ENCODE assay signal across 8 mouse cellular contexts in genomic region chr4:129248243-129248767, GRCm38 (mm10). TPM values are rescaled to one million over a fixed set of nuclear protein-coding genes. Genes with fewer than 3 reads are reported as not detected.
DNase-seq lines count a peak whose midpoint lies in the region; ATAC-seq lines count a peak whose summit lies in the region.

No protein-coding gene starts in this region.

- WGBS in forebrain, embryonic 14.5 days: under 1% methylated on average over 34 of the region's 74 CpGs
- 3% methylated on average over 62 of the region's 74 CpGs for WGBS in limb, embryonic 10.5 days
- WGBS in neural tube, embryonic 13.5 days: under 1% methylated on average over 37 of the region's 74 CpGs

- H3K36me3 ChIP-seq in forebrain, embryonic 14.5 days (ENCODE audit: control insufficient read depth, insufficient read depth, low read length): no peaks in the 10 kb centered on the region
- H3K36me3 ChIP-seq in limb, embryonic 10.5 days: no peaks in the 10 kb centered on the region
- no peaks in the 10 kb centered on the region for H3K36me3 ChIP-seq in neural tube, embryonic 13.5 days

- peak overlapping the region; percentile 58 for H3K9ac ChIP-seq in forebrain, embryonic 14.5 days (ENCODE audit: low read length)
- peak overlapping the region; percentile 73 for H3K9ac ChIP-seq in neural tube, embryonic 13.5 days

- peak overlapping the region; percentile 86 for H3K4me2 ChIP-seq in forebrain, embryonic 14.5 days (ENCODE audit: low read length)
- H3K4me2 ChIP-seq in neural tube, embryonic 13.5 days: peak overlapping the region; percentile 96

- no peak overlapping the region for H3K27ac ChIP-seq in forebrain, embryonic 14.5 days (ENCODE audit: low read depth, low read length)
- peak overlapping the region; percentile 74 for H3K27ac ChIP-seq in limb, embryonic 10.5 days
- H3K27ac ChIP-seq in neural tube, embryonic 13.5 days (replicated peaks): no peak overlapping the region

- peak; percentile 56 for DNase-seq in adrenal gland, adult 2 months
- DNase-seq in adrenal gland, postnatal 4 days (ENCODE audit: low spot score in 2 of 2): no peak
- peak; percentile 52 for DNase-seq in CD4-positive helper T cell, adult 2 months (ENCODE audit: low read depth, low spot score)
- no peak for DNase-seq in forebrain, embryonic 14.5 days (ENCODE audit: low spot score)
- peak; percentile 54 for DNase-seq in limb, embryonic 10.5 days (ENCODE audit: low spot score)
- no peak for DNase-seq in frontal cortex, postnatal 14 days (ENCODE audit: low spot score in 2 of 2)
- DNase-seq in cerebellum, postnatal 4 days (ENCODE audit: low spot score in 2 of 2): no peak

- no peak for ATAC-seq in forebrain, embryonic 14.5 days
- ATAC-seq in neural tube, embryonic 13.5 days (ENCODE audit: low read depth): no peak

- H3K9me3 ChIP-seq in forebrain, embryonic 14.5 days (replicated peaks; ENCODE audit: control insufficient read depth, low read length): no peaks in the 10 kb centered on the region
- H3K9me3 ChIP-seq in limb, embryonic 10.5 days (replicated peaks): no peaks in the 10 kb centered on the region
- no peaks in the 10 kb centered on the region for H3K9me3 ChIP-seq in neural tube, embryonic 13.5 days

- H3K4me3 ChIP-seq in forebrain, embryonic 14.5 days (ENCODE audit: low read depth, low read length): peak overlapping the region; percentile 40
- peak overlapping the region; percentile 62 for H3K4me3 ChIP-seq in limb, embryonic 10.5 days
- peak overlapping the region; percentile 54 for H3K4me3 ChIP-seq in neural tube, embryonic 13.5 days

- peaks cover 6% of the 10 kb centered on the region; the same call in 1 of the 2 replicates for H3K4me1 ChIP-seq in forebrain, embryonic 14.5 days (ENCODE audit: control insufficient read depth, insufficient read depth, low read length)
- H3K4me1 ChIP-seq in limb, embryonic 10.5 days: peaks cover 30% of the 10 kb centered on the region
- peaks cover 32% of the 10 kb centered on the region for H3K4me1 ChIP-seq in neural tube, embryonic 13.5 days (replicated peaks)

- H3K27me3 ChIP-seq in forebrain, embryonic 14.5 days (replicated peaks; ENCODE audit: control insufficient read depth, insufficient read depth, low read length): peaks cover 40% of the 10 kb centered on the region
- peaks cover 82% of the 10 kb centered on the region for H3K27me3 ChIP-seq in limb, embryonic 10.5 days (ENCODE audit: low read depth, poor library complexity, severe bottlenecking)
- peaks cover 77% of the 10 kb centered on the region for H3K27me3 ChIP-seq in neural tube, embryonic 13.5 days

RNA-seq across cellular contexts. Expression of gene C77080, which starts 12.9 kb away (rescaled TPM):
- total RNA-seq in adrenal gland, adult 2 months (2021): 10 to 100 TPM; 15.5 to 30.5 TPM
- 20.4 and 21.3 TPM in 2 replicates for polyA plus RNA-seq in adrenal gland, adult 2 months (2012; rRNA removed)
- 10 to 100 TPM; 15.7 to 21.0 TPM for total RNA-seq in adrenal gland, postnatal 4 days (2021)
- 3.6 and 4.2 TPM in 2 replicates for polyA plus RNA-seq in forebrain, embryonic 14.5 days (2014; fragmentation: Nextera tagmentation; extraction: Ambion mirVana)
- polyA plus RNA-seq in limb, embryonic 10.5 days (2016; fragmentation: Nextera tagmentation; extraction: Ambion mirVana): 4.0 and 4.1 TPM in 2 replicates
- 7.5 and 10.3 TPM in 2 replicates for polyA plus RNA-seq in neural tube, embryonic 13.5 days (2015; fragmentation: Nextera tagmentation; extraction: Ambion mirVana)

RNA-seq across cellular contexts. Expression of gene Sync, which starts 39.1 kb away (rescaled TPM):
- total RNA-seq in adrenal gland, adult 2 months (2021): under 1 TPM; 0.66 to 0.97 TPM
- polyA plus RNA-seq in adrenal gland, adult 2 months (2012; rRNA removed): 0.11 and 0.32 TPM in 2 replicates
- total RNA-seq in adrenal gland, postnatal 4 days (2021): 1 to 10 TPM; 3.8 to 4.4 TPM
- 0.14 and 0.24 TPM in 2 replicates for polyA plus RNA-seq in forebrain, embryonic 14.5 days (2014; fragmentation: Nextera tagmentation; extraction: Ambion mirVana)
- polyA plus RNA-seq in limb, embryonic 10.5 days (2016; fragmentation: Nextera tagmentation; extraction: Ambion mirVana): 0.36 and 0.39 TPM in 2 replicates
- 3.2 and 3.4 TPM in 2 replicates for polyA plus RNA-seq in neural tube, embryonic 13.5 days (2015; fragmentation: Nextera tagmentation; extraction: Ambion mirVana)

RNA-seq across cellular contexts. Expression of gene Yars, which starts 58.7 kb away (rescaled TPM):
- total RNA-seq in adrenal gland, adult 2 months (2021): 10 to 100 TPM; 84.8 to 98.6 TPM
- 7.2 and 11.2 TPM in 2 replicates for polyA plus RNA-seq in adrenal gland, adult 2 months (2012; rRNA removed)
- total RNA-seq in adrenal gland, postnatal 4 days (2021): 10 to 100 TPM; 79.5 to 80.4 TPM
- 110 and 126 TPM in 2 replicates for polyA plus RNA-seq in forebrain, embryonic 14.5 days (2014; fragmentation: Nextera tagmentation; extraction: Ambion mirVana)
- polyA plus RNA-seq in limb, embryonic 10.5 days (2016; fragmentation: Nextera tagmentation; extraction: Ambion mirVana): 98.9 and 103 TPM in 2 replicates
- polyA plus RNA-seq in neural tube, embryonic 13.5 days (2015; fragmentation: Nextera tagmentation; extraction: Ambion mirVana): 106 and 108 TPM in 2 replicates

RNA-seq across cellular contexts. Expression of gene S100pbp, which starts 58.8 kb away (rescaled TPM):
- total RNA-seq in adrenal gland, adult 2 months (2021): 10 to 100 TPM; 21.1 to 21.4 TPM
- 6.4 and 7.5 TPM in 2 replicates for polyA plus RNA-seq in adrenal gland, adult 2 months (2012; rRNA removed)
- total RNA-seq in adrenal gland, postnatal 4 days (2021): 10 to 100 TPM; 42.7 to 44.7 TPM
- 9.7 and 11.8 TPM in 2 replicates for polyA plus RNA-seq in forebrain, embryonic 14.5 days (2014; fragmentation: Nextera tagmentation; extraction: Ambion mirVana)
- polyA plus RNA-seq in limb, embryonic 10.5 days (2016; fragmentation: Nextera tagmentation; extraction: Ambion mirVana): 29.7 and 34.5 TPM in 2 replicates
- 15.8 and 19.9 TPM in 2 replicates for polyA plus RNA-seq in neural tube, embryonic 13.5 days (2015; fragmentation: Nextera tagmentation; extraction: Ambion mirVana)

Comparison
In these comparisons a context has a peak if more than half of its experiments do, and no peak if none do; other contexts are left out.
1. DNase-seq: peak in adrenal gland, adult 2 months (single experiment), CD4-positive helper T cell, adult 2 months (single experiment) and limb, embryonic 10.5 days (single experiment); none in adrenal gland, postnatal 4 days (0 of 2), forebrain, embryonic 14.5 days (single experiment), frontal cortex, postnatal 14 days (0 of 2) and cerebellum, postnatal 4 days (0 of 2).
2. Peak in every context shown above with its lines, with median percentiles within 50 percentile points of each other: H3K4me3 ChIP-seq.